Mouse (Mus musculus) embryonic fibroblast, embryonic 13.5 days (primary cell): ENCODE measurements around the gene Cacybp.

ENCODE experiments used
- CTCF ChIP-seq: IDR thresholded peaks from 2 replicates; pipeline ENCODE4 v1.5.1; 2011; ENCODE audit warnings: mild to moderate bottlenecking, control low read depth, low read length, moderate library complexity, borderline replicate concordance; ENCODE audit not compliant: insufficient read depth
- POLR2A ChIP-seq: IDR thresholded peaks from 2 replicates; pipeline ENCODE4 v1.6.1; 2011; ENCODE audit warnings: low read depth, mild to moderate bottlenecking, control low read depth, low read length, moderate library complexity

DNA sequence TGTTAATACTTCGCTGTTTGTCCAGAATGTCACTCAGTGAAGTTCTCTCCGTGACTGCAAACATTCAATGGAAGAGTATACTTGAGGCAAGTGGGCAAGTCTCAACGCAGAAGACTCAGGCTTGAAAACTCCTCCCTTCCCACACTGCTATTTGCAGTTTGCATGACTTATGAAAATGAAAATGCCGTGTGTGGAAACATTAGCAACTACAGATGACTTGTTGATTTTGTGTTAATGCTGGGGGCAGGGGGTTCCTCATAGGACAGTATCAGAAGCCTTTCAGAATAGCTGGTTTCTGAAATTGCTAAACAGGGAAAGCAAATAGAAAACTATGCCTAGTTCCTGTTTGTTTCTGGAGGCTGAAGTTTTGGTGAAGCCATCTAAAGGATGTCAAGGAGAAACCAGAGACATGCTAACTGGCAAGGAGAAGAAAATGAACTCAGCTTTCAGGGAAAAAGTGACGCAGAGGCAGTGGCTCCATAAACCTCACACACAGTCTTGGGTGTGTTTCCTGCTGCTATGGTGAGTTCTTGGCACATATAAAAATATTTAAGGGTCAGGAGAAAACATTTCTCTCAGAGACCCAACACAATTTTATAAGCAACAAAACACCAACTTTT, 38.8 kb upstream of the Cacybp start:
- TF ChIP-seq POLR2A: no peak
- TF ChIP-seq CTCF: no peak
